Mouse (Mus musculus): ENCODE data around the gene Ccdc7a. TPM values are rescaled to one million over a fixed set of nuclear protein-coding genes. Genes with fewer than 3 reads are reported as not detected.

The Ccdc7a gene
- polyA plus RNA-seq, 1 experiment: not detected

DNA sequence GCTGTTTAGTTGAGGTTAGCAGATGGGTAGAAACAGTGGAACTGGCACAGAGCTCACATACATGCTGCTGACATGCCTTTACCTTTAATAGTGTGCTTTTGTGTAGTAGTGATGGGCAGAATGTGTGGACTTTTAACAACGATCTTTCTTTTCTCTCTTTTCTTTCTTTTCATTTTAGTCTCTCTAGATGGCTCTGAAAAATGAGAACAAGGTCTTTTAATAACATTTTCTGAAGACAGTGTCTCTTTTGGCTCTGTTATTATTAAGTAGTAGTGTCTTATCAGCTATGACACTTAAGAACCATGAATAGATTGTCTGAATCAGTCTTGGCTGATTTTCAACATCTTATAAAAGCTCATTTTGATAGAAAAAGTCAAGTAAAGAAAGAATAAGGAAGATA is 266.7 kb downstream of the Ccdc7a start, which contains the start of gene Gm3952:
TSS of gene Gm3952 (minus strand) at position 101 of the 400 bp plus-strand sequence.
- Histone ChIP-seq H3K4me3 (replicated peaks; ENCODE audit: insufficient read depth, low read depth, low read length) (no peak within 1 kb of the TSS), H3K4me1 (ENCODE audit: control insufficient read depth, insufficient read depth, low read length) (no peaks in the 10 kb centered on the region), H3K27me3 (ENCODE audit: control insufficient read depth, insufficient read depth, low read length) (no peaks in the 10 kb centered on the region), H3K27ac (ENCODE audit: insufficient read depth, low read length) (no peak within 1 kb of the TSS)
- TF ChIP-seq CTCF (IDR thresholded peaks at IDR 0.05; ENCODE audit: borderline replicate concordance, insufficient read depth, low read depth, low read length): no peak
- 70% methylated on average over 1 of the region's 1 CpGs for WGBS
- no peak for DNase-seq

DNA sequence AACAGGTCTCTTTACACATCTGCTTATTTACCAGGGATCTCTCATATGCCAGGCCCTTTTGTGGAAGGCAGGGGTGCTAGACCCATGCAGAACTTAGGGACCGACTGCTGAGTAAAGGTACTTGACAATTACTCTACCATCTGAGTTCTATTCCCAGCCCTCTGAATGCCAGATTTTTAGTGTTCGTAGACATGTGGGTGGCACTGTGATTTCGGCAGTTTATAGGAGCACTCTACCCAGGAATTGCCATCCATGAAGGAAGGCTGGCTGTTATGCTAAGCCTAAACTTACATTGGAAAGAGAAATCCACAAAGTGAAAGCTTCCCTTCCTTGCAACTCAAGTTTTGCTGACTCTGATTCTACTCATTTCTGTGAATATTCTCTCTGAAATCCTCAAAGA is 329.6 kb downstream of the Ccdc7a start:
- Histone ChIP-seq H3K4me1 (ENCODE audit: control insufficient read depth, insufficient read depth, low read length) (no peaks in the 10 kb centered on the region), H3K27me3 (ENCODE audit: control insufficient read depth, insufficient read depth, low read length) (no peaks in the 10 kb centered on the region), H3K4me3 (replicated peaks; ENCODE audit: insufficient read depth, low read depth, low read length) (no peak overlapping the region), H3K27ac (ENCODE audit: insufficient read depth, low read length) (no peak overlapping the region)
- 87% methylated on average over 3 of the region's 3 CpGs for whole genome bisulfite sequencing
- DNase-seq: no peak
- no peak for TF ChIP-seq POLR2A (IDR thresholded peaks at IDR 0.05; ENCODE audit: borderline replicate concordance, insufficient read depth, low read length)

DNA sequence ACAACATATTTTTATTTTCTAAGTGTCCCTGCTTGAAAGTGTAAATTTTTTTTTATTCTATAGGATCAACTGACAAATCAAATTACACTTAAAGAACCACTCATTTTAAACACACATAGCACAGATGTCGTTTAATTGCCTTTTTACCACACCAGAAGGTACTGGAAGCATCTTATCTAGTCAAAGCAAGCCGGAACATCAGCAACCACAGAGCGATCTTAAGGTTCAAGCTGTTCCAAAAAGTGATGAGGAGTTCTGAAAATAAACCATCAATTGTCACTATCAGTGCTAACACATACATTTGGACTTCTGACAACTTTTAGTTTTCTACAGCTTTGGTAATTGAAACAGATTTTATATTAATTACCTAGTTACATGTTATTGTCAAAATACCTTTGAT is 331.2 kb downstream of the Ccdc7a start:
- H3K4me3 ChIP-seq (replicated peaks; ENCODE audit: insufficient read depth, low read depth, low read length): no peak overlapping the region
- H3K4me1 ChIP-seq (ENCODE audit: control insufficient read depth, insufficient read depth, low read length): no peaks in the 10 kb centered on the region
- no peak overlapping the region for H3K27ac ChIP-seq (ENCODE audit: insufficient read depth, low read length)
- 86% methylated on average over 3 of the region's 3 CpGs for WGBS
- no peak for DNase-seq
- no peak for TF ChIP-seq POLR2A (IDR thresholded peaks at IDR 0.05; ENCODE audit: borderline replicate concordance, insufficient read depth, low read length)
- no peak for TF ChIP-seq CTCF (IDR thresholded peaks at IDR 0.05; ENCODE audit: borderline replicate concordance, insufficient read depth, low read depth, low read length)
- H3K27me3 ChIP-seq (ENCODE audit: control insufficient read depth, insufficient read depth, low read length): no peaks in the 10 kb centered on the region

DNA sequence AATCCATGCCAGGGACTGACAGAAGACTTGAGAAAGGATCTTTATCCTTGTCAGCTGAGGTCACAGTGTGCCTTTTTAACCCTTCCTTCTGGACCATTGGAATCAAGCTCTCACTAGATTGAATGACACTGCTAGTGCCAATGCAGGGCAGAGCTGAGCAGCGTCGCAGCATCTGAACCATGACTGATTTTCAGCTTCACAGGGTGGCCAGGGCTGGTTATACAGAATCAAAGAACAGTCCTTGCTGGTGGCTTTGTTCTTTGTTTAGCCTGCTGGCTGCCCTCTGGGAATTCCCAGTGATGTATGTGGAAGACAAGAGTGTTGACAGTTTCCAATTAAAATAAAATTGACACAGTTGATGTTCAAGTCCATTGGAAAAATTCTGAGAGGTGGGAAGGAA is 333.1 kb downstream of the Ccdc7a start:
- TF ChIP-seq POLR2A (IDR thresholded peaks at IDR 0.05; ENCODE audit: borderline replicate concordance, insufficient read depth, low read length) (no peak), CTCF (IDR thresholded peaks at IDR 0.05; ENCODE audit: borderline replicate concordance, insufficient read depth, low read depth, low read length) (no peak)
- H3K27ac ChIP-seq (ENCODE audit: insufficient read depth, low read length): no peak overlapping the region

DNA sequence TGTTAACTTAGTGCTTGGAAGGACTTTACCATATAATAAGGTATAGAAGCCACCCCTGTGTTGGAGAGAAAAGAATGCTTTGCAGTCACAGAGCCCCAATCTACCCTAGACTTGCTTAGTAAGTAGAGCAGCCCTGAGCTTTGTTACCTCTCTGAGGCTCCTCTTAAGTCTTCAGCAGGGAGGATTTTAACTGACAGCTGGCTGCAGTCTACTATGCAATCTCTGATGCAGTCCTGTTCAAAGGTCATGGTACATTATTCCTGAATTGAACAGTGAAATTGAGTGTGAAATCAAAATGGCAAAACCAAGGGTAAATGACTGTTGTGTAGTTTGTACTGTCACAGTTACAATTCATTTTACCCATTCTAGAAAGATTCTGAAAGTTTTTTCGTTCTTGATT is 338.1 kb downstream of the Ccdc7a start:
- 55% methylated on average over 1 of the region's 1 CpGs for WGBS
- H3K27me3 ChIP-seq (ENCODE audit: control insufficient read depth, insufficient read depth, low read length): no peaks in the 10 kb centered on the region
- no peak for TF ChIP-seq POLR2A (IDR thresholded peaks at IDR 0.05; ENCODE audit: borderline replicate concordance, insufficient read depth, low read length)
- TF ChIP-seq CTCF (IDR thresholded peaks at IDR 0.05; ENCODE audit: borderline replicate concordance, insufficient read depth, low read depth, low read length): no peak
- H3K4me1 ChIP-seq (ENCODE audit: control insufficient read depth, insufficient read depth, low read length): no peaks in the 10 kb centered on the region
- H3K4me3 ChIP-seq (replicated peaks; ENCODE audit: insufficient read depth, low read depth, low read length): no peak overlapping the region
- DNase-seq: no peak
- H3K27ac ChIP-seq (ENCODE audit: insufficient read depth, low read length): no peak overlapping the region

More for the DNA sequence above, 333.1 kb downstream of the Ccdc7a start:
- 5% methylated on average over 2 of the region's 2 CpGs for WGBS
- no peak overlapping the region for H3K4me3 ChIP-seq (replicated peaks; ENCODE audit: insufficient read depth, low read depth, low read length)
- no peaks in the 10 kb centered on the region for H3K4me1 ChIP-seq (ENCODE audit: control insufficient read depth, insufficient read depth, low read length)
- DNase-seq: no peak
- H3K27me3 ChIP-seq (ENCODE audit: control insufficient read depth, insufficient read depth, low read length): no peaks in the 10 kb centered on the region

DNA sequence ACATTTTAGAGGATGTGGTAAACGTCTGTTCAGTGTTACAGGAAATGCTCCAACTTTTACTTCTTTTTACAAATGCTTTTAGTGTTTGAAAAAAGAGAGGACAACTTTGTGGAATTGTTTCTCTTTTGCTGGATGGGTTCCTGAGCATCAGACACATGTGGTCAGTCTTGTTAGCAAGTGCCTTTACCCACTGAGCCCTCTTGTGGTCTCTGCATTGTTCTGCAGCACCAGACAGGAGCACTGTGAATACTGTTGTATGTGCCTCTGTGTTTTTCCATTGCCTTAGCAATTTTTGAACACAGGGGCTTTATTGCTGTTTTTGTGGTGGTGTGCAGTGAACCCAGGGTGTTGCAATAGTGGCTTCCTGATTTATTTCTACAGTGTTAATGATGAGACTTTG is 340.5 kb downstream of the Ccdc7a start:
- peak; percentile 17 for DNase-seq

DNA sequence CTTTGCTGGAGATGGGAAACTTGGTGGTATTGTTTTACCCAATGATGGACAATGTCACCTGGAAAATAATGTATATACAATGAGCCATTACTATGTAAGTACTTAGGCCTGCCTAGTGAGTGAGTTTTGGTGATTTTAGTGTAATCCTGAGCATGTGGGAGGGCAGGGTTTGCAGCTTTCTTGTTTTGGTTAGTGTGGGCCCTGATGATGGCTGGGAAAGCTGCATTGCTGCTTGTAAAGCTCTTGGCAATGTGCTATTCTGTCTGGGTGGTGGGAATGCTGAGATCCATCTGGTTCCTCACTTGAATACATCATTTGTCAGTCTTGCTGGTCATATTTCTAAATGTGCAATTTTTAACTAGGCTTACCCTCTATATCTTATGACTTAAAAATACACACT is 349.1 kb downstream of the Ccdc7a start:
- no peak overlapping the region for H3K4me3 ChIP-seq (replicated peaks; ENCODE audit: insufficient read depth, low read depth, low read length)
- no peak for DNase-seq
- no peak overlapping the region for H3K27ac ChIP-seq (ENCODE audit: insufficient read depth, low read length)
- H3K4me1 ChIP-seq (ENCODE audit: control insufficient read depth, insufficient read depth, low read length): no peaks in the 10 kb centered on the region
- TF ChIP-seq POLR2A (IDR thresholded peaks at IDR 0.05; ENCODE audit: borderline replicate concordance, insufficient read depth, low read length) (no peak), CTCF (IDR thresholded peaks at IDR 0.05; ENCODE audit: borderline replicate concordance, insufficient read depth, low read depth, low read length) (no peak)
- H3K27me3 ChIP-seq (ENCODE audit: control insufficient read depth, insufficient read depth, low read length): no peaks in the 10 kb centered on the region

More for the DNA sequence above, 340.5 kb downstream of the Ccdc7a start:
- H3K27ac ChIP-seq (ENCODE audit: insufficient read depth, low read length): no peak overlapping the region
- no peak for TF ChIP-seq POLR2A (IDR thresholded peaks at IDR 0.05; ENCODE audit: borderline replicate concordance, insufficient read depth, low read length)
- TF ChIP-seq CTCF (IDR thresholded peaks at IDR 0.05; ENCODE audit: borderline replicate concordance, insufficient read depth, low read depth, low read length): peak; percentile 40; the same call in 1 of the 2 replicates
- no peaks in the 10 kb centered on the region for H3K27me3 ChIP-seq (ENCODE audit: control insufficient read depth, insufficient read depth, low read length)
- no peaks in the 10 kb centered on the region for H3K4me1 ChIP-seq (ENCODE audit: control insufficient read depth, insufficient read depth, low read length)
- 68% methylated on average over 1 of the region's 1 CpGs for WGBS
- H3K4me3 ChIP-seq (replicated peaks; ENCODE audit: insufficient read depth, low read depth, low read length): no peak overlapping the region

DNA sequence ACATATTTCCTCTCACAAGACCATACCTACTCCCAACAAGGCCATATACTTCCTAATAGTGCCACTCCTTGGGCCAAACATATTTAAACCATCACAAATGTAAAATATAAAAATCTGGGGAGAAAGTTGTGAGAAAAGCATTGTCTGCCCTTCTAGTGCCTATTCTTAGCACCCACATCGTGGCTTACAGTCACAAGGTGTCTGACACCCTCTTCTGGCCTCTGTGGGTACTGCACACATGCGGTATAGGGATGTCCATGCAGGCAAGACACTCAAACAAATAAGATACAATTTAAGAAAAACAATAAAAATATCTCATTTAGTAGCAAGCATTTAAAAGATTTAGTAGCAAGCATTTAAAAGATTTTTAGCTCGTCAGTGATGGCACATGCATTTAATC is 356.1 kb downstream of the Ccdc7a start:
- no peak overlapping the region for H3K4me3 ChIP-seq (replicated peaks; ENCODE audit: insufficient read depth, low read depth, low read length)
- TF ChIP-seq POLR2A (IDR thresholded peaks at IDR 0.05; ENCODE audit: borderline replicate concordance, insufficient read depth, low read length) (no peak), CTCF (IDR thresholded peaks at IDR 0.05; ENCODE audit: borderline replicate concordance, insufficient read depth, low read depth, low read length) (peak; percentile 84)
- no peaks in the 10 kb centered on the region for H3K27me3 ChIP-seq (ENCODE audit: control insufficient read depth, insufficient read depth, low read length)
- WGBS: 45% methylated on average over 3 of the region's 3 CpGs
- no peak overlapping the region for H3K27ac ChIP-seq (ENCODE audit: insufficient read depth, low read length)
- peaks cover 4% of the 10 kb centered on the region; the same call in 1 of the 2 replicates for H3K4me1 ChIP-seq (ENCODE audit: control insufficient read depth, insufficient read depth, low read length)
- DNase-seq: peak; percentile 51 to 71

Measured in cerebellum, adult 2 months (tissue).